Mouse (Mus musculus): ENCODE data around the gene U2af2.

DNA sequence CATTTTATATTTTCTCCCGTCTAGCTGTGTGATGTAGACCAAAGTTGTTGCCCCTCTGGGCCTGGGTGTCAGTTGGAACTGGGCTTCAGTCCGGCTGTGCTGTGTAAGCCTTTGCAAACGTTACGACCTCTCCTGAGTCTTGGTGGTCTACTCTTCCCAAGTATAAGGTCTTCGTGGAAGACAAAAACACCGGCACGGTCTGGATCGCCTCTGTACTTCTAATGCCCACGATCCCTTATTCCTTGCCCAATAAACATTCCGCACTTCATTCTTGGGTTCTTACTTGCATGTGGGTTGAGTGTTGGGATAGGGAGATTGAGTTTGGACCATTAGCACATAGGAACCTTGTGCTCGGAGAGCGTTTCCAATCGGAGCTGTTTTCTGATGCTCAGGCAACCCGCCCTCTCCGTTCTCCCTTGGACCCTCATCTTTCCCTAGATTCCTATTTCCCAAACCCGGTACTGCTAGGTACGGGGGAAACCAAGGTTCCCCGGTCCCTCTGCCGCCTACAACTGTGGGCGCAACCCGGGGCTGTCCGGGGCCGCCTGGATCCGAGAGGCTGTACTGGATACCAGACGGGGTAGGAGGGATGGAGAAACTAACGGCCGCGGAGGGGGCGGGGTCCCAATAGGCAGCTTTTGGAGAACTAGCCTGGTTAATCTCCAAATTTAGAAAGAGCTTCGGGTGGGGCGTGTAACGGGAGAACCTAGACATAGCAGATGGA is 8.3 kb upstream of the U2af2 start:
- TF ChIP-seq CTCF (IDR thresholded peaks at IDR 0.05; ENCODE audit: low read depth): no peak
- TF ChIP-seq EP300 (IDR thresholded peaks at IDR 0.05; ENCODE audit: low read depth): no peak

All from heart, postnatal 0 days (tissue).